Mouse (Mus musculus): Measurements from ENCODE around the gene Jam2. TPM values are rescaled to one million over a fixed set of nuclear protein-coding genes. Genes with fewer than 3 reads are reported as not detected.

The Jam2 gene
- polyA plus RNA-seq (2016; fragmentation: Nextera tagmentation; extraction: Ambion mirVana), result 9.6 and 14.3 TPM in 2 replicates

DNA sequence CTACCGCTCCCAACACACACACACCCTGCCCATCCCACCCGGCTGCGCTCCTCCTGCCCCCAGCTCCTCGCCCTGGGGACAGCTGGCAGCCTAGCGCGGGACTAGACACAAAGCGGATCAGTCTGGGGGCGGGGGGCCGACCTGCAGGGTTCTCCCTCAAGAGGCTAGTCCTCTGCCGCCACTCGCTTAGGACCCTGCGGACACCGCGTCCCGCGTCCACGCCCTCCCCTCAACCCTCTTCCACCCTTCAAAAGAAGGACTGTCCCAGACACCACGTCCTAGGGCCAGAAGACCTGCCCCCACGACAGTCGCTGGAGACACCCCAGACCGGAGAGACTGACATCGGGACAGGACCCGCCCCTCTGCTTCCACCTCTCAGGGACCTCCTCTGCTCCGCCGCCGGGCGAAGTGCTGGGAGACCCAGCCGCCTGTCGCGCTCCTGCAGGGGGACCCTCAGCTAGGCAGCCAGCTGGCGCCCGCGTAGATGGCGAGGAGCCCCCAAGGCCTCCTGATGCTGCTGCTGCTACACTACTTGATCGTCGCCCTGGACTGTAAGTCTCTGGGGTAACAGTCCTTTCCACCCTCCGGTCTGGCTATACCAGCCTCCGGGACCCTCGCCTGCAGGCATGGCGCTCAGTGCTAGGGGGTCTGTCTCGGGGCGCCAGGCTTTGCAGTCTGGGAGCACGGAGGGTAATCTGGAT lies at the start of gene Jam2:
TSS of gene Jam2 (plus strand) at position 121 of the 701 bp plus-strand sequence.
- H3K4me3 ChIP-seq, result peak within 1 kb of the TSS; percentile 81
- no peaks in the 10 kb centered on the region for H3K9me3 ChIP-seq
- 0 out of 2 replicates have a peak, but pooled peaks cover 2% of the 10 kb centered on the region for H3K36me3 ChIP-seq (replicated peaks)
- peak; percentile 82 for DNase-seq (ENCODE audit: low spot score)
- peaks cover 24% of the 10 kb centered on the region for H3K27me3 ChIP-seq (replicated peaks; ENCODE audit: low read depth, poor library complexity, severe bottlenecking)
- peaks cover 20% of the 10 kb centered on the region for H3K4me1 ChIP-seq
- WGBS, result under 1% methylated on average over 43 of the region's 43 CpGs
- H3K27ac ChIP-seq (replicated peaks), result peak within 1 kb of the TSS; percentile 88

GRCm38 (mm10) chr16:84734806-84735165 lies 39.1 kb upstream of the Jam2 start:
- Histone ChIP-seq H3K4me3 (peak overlapping the region; percentile 86), H3K27ac (replicated peaks) (peak overlapping the region; percentile 89), H3K4me1 (peaks cover 5% of the 10 kb centered on the region), H3K9me3 (no peaks in the 10 kb centered on the region), H3K27me3 (replicated peaks; ENCODE audit: low read depth, poor library complexity, severe bottlenecking) (no peaks in the 10 kb centered on the region), H3K36me3 (replicated peaks) (peaks cover 33% of the 10 kb centered on the region)
- DNase-seq (ENCODE audit: low spot score), result no peak
- under 1% methylated on average over 15 of the region's 15 CpGs for WGBS

DNA sequence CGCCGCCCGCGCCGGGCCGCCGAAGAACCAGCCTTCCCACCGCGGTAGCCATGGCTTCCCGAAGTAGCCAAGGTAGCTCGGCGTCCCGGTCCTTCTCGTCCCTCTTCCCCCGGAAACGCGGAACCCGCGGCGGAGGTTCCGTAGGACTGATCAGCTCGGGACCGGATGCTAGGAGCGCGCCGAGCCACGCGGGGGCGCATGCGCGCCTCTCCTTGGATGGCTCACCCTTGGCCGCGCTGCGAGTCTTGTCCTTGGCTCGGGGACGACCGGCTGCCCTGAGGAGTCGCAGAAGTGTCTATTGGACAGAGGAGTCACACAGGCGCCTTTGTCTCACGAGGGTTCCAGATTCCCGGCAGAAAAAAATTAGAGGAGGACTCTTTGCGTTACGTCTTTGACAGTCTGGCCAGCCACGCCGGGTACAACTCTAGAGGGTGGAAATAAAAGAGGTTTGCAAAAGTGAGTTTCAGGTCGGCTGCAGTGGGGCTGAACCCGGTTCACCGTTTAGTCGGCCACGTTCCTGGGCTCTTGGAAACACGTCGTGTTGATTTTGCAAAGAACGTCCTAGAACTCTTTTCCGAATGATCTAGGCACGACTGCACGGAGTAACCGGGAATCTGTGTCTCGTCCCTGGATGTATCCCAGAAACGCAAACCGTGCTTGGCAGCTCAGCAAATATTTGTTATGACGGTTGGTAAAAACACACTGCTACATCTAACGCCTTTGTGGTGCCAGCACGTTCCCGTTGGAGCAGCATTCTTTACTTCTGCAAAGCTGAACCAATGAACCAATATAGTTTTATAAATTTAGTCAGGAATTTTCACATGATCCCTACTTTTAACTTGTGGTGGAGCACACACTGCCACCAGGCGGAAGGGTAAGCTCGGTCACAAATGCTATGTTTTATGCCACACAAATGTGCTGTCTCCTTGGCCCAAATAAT lies 38.5 kb upstream of the Jam2 start, which contains the start of gene Mrpl39:
TSS of gene Mrpl39 (minus strand) at position 577 of the 940 bp plus-strand sequence.
- H3K4me1 ChIP-seq, result peaks cover 5% of the 10 kb centered on the region
- 2% methylated on average over 66 of the region's 66 CpGs for WGBS
- peaks cover 26% of the 10 kb centered on the region for H3K36me3 ChIP-seq (replicated peaks)
- H3K4me3 ChIP-seq, result peak within 1 kb of the TSS; percentile 86
- no peaks in the 10 kb centered on the region for H3K9me3 ChIP-seq
- peak; percentile 98 for DNase-seq (ENCODE audit: low spot score)
- H3K27me3 ChIP-seq (replicated peaks; ENCODE audit: low read depth, poor library complexity, severe bottlenecking), result no peaks in the 10 kb centered on the region
- peak within 1 kb of the TSS; percentile 89 for H3K27ac ChIP-seq (replicated peaks)

- DNase-seq (ENCODE audit: low spot score), result no peak
- no peak overlapping the region for H3K4me3 ChIP-seq
- peaks cover 7% of the 10 kb centered on the region for H3K36me3 ChIP-seq (replicated peaks)
- H3K9me3 ChIP-seq, result no peaks in the 10 kb centered on the region
- no peak overlapping the region for H3K27ac ChIP-seq (replicated peaks)
- no peaks in the 10 kb centered on the region for H3K27me3 ChIP-seq (replicated peaks; ENCODE audit: low read depth, poor library complexity, severe bottlenecking)
- peaks cover 5% of the 10 kb centered on the region for H3K4me1 ChIP-seq
- WGBS, result 79% methylated on average over 3 of the region's 3 CpGs
Measured at GRCm38 (mm10) chr16:84737358-84737757, 36.6 kb upstream of the Jam2 start.

DNA sequence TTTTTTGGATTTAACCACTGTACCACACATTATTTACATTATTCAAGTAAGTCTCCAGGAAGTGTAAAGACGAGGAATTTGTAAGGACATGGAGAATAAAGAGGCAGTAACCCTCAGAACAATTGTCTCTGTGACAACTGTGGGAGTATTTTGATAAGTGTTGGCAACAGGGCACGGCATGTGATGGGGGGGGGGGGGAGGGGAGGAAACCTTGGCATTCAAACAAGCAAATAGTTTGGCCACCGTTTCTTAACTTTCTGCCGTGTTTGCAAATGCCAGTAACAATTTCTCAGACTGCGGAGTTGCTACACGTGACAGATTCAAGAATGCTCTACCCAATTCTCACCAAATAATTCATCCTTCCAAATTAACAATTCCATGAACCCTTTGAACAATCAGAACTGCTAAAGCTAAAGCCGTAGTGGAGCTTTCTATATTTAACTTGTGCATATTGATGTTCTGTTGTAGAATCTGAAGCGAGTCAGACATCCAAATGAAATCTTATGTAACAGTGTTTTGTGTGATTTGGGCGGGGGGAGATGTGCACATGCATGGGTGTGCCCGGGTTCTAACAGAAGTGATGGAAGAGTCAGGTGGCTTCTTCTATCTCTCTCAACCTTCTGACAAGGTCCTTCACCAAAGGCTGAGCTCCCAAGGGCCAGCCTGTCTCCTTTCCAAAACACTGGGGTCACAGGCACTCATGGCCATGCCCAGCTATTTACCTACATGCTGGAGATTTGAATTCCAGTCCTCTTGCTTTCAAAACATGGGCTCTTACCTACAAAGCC lies 29.0 kb upstream of the Jam2 start:
- Histone ChIP-seq H3K27me3 (replicated peaks; ENCODE audit: low read depth, poor library complexity, severe bottlenecking) (no peaks in the 10 kb centered on the region), H3K36me3 (replicated peaks) (no peaks in the 10 kb centered on the region), H3K4me1 (no peaks in the 10 kb centered on the region), H3K4me3 (no peak overlapping the region), H3K9me3 (no peaks in the 10 kb centered on the region), H3K27ac (replicated peaks) (no peak overlapping the region)
- WGBS, result 79% methylated on average over 10 of the region's 10 CpGs
- DNase-seq (ENCODE audit: low spot score), result no peak

DNA sequence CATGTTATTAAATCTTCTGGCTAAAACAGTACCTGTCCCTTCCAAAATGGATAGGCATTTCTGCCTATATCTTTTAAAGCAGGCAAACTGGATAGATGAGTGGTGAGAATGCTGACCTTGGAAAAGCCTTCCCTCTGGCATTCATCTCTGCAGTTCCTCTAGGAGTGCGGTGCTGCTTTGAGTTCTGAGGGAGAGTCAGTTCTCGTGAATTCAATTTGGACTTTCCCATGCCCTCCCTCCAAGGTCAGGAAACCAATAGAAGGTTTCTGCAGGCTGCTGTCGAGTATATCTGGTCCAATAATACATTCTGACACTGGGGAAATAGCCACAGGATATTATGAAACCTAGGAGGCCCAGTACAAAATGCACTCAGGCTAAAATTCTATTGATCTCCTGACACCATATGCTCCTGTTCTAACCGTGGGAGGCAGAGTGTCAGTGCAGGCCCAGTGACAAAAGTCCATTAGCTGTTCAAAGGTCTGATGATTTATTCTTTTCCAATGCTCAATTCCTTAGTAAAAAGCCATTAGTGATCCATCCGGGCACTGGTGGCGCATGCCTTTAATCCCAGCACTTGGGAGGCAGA lies 28.1 kb upstream of the Jam2 start:
- H3K4me3 ChIP-seq, result no peak overlapping the region
- 79% methylated on average over 6 of the region's 6 CpGs for WGBS
- no peaks in the 10 kb centered on the region for H3K27me3 ChIP-seq (replicated peaks; ENCODE audit: low read depth, poor library complexity, severe bottlenecking)
- no peaks in the 10 kb centered on the region for H3K36me3 ChIP-seq (replicated peaks)
- no peak overlapping the region for H3K27ac ChIP-seq (replicated peaks)
- DNase-seq (ENCODE audit: low spot score), result no peak
- no peaks in the 10 kb centered on the region for H3K4me1 ChIP-seq
- H3K9me3 ChIP-seq, result no peaks in the 10 kb centered on the region

DNA sequence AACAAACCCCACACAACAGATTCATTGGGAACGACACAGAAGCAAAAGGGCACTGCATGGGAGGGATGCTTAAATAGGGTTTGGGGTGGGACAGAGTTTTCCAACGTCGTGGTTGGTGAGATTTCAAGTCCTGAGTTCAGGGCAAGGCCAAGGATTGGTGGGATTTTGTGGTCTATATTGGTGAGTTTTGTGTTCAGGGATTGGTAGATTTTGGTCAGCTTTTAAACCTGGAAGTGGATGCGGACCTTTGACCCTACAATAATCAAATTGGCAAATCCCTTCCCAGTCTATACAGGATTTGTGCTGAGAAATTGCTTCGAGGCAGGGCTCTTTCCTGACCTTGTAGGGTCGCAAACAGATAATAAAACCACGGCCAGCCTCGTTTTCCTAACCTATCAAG lies 6.0 kb upstream of the Jam2 start:
- H3K9me3 ChIP-seq, result no peaks in the 10 kb centered on the region
- no peaks in the 10 kb centered on the region for H3K27me3 ChIP-seq (replicated peaks; ENCODE audit: low read depth, poor library complexity, severe bottlenecking)
- no peaks in the 10 kb centered on the region for H3K36me3 ChIP-seq (replicated peaks)
- DNase-seq (ENCODE audit: low spot score), result no peak
- peaks cover under 1% of the 10 kb centered on the region; the same call in 1 of the 2 replicates for H3K4me1 ChIP-seq
- H3K4me3 ChIP-seq, result no peak overlapping the region
- H3K27ac ChIP-seq (replicated peaks), result no peak overlapping the region
- WGBS, result 86% methylated on average over 8 of the region's 8 CpGs

- H3K4me1 ChIP-seq, result peaks cover 11% of the 10 kb centered on the region
- no peak overlapping the region for H3K4me3 ChIP-seq
- no peaks in the 10 kb centered on the region for H3K9me3 ChIP-seq
- H3K36me3 ChIP-seq (replicated peaks), result no peaks in the 10 kb centered on the region
- H3K27ac ChIP-seq (replicated peaks), result no peak overlapping the region
- no peaks in the 10 kb centered on the region for H3K27me3 ChIP-seq (replicated peaks; ENCODE audit: low read depth, poor library complexity, severe bottlenecking)
- no peak for DNase-seq (ENCODE audit: low spot score)
- WGBS, result 64% methylated on average over 4 of the region's 4 CpGs
Measured at GRCm38 (mm10) chr16:84769182-84769581, 4.7 kb upstream of the Jam2 start.

- no peak overlapping the region for H3K4me3 ChIP-seq
- H3K9me3 ChIP-seq, result no peaks in the 10 kb centered on the region
- H3K27ac ChIP-seq (replicated peaks), result no peak overlapping the region
- no peak for DNase-seq (ENCODE audit: low spot score)
- WGBS, result 87% methylated on average over 19 of the region's 19 CpGs
- peaks cover 5% of the 10 kb centered on the region; the same call in 1 of the 2 replicates for H3K27me3 ChIP-seq (replicated peaks; ENCODE audit: low read depth, poor library complexity, severe bottlenecking)
- H3K36me3 ChIP-seq (replicated peaks), result no peaks in the 10 kb centered on the region
- peaks cover 18% of the 10 kb centered on the region for H3K4me1 ChIP-seq
Measured at GRCm38 (mm10) chr16:84769619-84770464, 4.1 kb upstream of the Jam2 start.

DNA sequence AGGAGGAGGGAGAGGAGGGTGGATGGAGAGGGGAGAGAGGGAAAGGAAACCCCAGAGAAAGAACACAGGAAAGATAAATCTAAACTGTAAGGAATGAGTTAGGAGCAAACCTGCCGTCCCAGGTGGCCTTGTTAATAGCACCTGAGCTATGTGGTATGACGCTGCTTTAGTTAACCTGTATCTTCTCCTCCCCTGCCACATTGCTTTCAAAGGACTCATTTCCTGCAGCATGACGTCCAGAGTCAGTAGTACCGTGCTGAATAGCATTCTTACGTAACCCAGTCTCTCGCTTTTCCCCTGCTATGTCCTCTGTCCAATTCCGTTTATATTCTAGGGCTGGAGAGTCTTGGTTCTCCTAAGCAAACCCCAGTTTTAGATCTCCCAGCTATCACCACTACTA lies 3.0 kb upstream of the Jam2 start:
- WGBS, result 85% methylated on average over 7 of the region's 7 CpGs
- Histone ChIP-seq H3K4me3 (no peak overlapping the region), H3K27me3 (replicated peaks; ENCODE audit: low read depth, poor library complexity, severe bottlenecking) (peaks cover 16% of the 10 kb centered on the region), H3K27ac (replicated peaks) (no peak overlapping the region), H3K36me3 (replicated peaks) (no peaks in the 10 kb centered on the region), H3K9me3 (no peaks in the 10 kb centered on the region), H3K4me1 (peaks cover 20% of the 10 kb centered on the region)
- no peak for DNase-seq (ENCODE audit: low spot score)

DNA sequence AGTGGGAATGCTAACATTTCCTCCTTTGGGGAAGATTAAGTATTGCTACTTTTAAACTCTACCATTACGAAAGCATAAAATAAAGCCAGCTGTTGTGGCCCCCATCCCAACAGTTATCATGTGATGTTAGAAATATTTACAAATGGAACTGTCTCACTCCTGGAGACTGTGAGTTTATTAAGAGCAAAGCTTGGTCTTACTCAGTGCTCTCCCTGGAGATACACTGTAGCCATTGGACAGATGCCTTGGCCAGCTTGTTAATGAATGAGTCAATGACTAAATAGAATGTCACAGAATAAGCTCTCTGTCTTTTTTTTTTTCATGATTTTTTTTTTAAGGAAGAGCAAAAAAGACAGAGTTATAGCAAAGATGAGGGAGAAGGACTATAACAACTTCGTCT lies 2.5 kb upstream of the Jam2 start:
- Histone ChIP-seq H3K27ac (replicated peaks) (no peak overlapping the region), H3K27me3 (replicated peaks; ENCODE audit: low read depth, poor library complexity, severe bottlenecking) (peaks cover 21% of the 10 kb centered on the region), H3K36me3 (replicated peaks) (no peaks in the 10 kb centered on the region), H3K4me3 (no peak overlapping the region), H3K4me1 (peaks cover 20% of the 10 kb centered on the region), H3K9me3 (no peaks in the 10 kb centered on the region)
- 91% methylated on average over 2 of the region's 2 CpGs for WGBS
- DNase-seq (ENCODE audit: low spot score), result no peak
